Mouse (Mus musculus): ENCODE results near the gene Ctrc.

DNA sequence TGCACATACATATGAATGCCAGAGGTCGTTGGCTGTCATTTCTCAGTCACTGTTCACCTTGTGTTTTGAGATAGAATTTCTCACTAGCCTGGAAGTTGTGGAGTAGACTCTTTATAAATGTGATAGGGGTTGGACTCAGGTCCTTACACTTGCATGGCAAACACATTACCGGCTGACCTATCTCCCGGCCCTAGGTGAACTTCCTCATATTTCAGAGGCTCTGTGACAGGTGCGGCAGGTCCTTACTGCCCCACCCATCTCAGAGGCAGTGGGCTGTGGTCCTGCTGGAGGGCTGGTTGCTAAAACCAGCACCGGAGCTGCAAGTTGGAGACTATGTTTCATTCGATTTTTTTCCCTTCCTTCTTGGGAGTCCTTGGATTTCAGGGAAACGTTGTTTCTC is 32.5 kb upstream of the Ctrc start:
- no peak for TF ChIP-seq POLR2AphosphoS2 (IDR thresholded peaks at IDR 0.05; ENCODE audit: low read depth, low read length)
- no peak for TF ChIP-seq CTCF (conservative IDR thresholded peaks at IDR 0.05 in 1 of 2, IDR thresholded peaks at IDR 0.05 in 1 of 2; ENCODE audit: low read depth in 2 of 2, low read length in 2 of 2)
- no peak for TF ChIP-seq POLR2A (IDR thresholded peaks at IDR 0.05; ENCODE audit: low read depth, low read length)
- no peak for TF ChIP-seq NELFE (IDR thresholded peaks at IDR 0.05; ENCODE audit: low read depth, low read length)
- TF ChIP-seq E2F4 (IDR thresholded peaks at IDR 0.05; ENCODE audit: insufficient replicate concordance, low read depth, low read length), result no peak
- no peak for TF ChIP-seq ETS1 (conservative IDR thresholded peaks at IDR 0.05; ENCODE audit: low read depth, low read length)
